Mouse (Mus musculus): ENCODE data around the gene Ogg1. TPM values are rescaled to one million over a fixed set of nuclear protein-coding genes. Genes with fewer than 3 reads are reported as not detected.

Gene Ogg1
- polyA plus RNA-seq, 1 experiment from 2014 or later: 5.4 TPM

DNA sequence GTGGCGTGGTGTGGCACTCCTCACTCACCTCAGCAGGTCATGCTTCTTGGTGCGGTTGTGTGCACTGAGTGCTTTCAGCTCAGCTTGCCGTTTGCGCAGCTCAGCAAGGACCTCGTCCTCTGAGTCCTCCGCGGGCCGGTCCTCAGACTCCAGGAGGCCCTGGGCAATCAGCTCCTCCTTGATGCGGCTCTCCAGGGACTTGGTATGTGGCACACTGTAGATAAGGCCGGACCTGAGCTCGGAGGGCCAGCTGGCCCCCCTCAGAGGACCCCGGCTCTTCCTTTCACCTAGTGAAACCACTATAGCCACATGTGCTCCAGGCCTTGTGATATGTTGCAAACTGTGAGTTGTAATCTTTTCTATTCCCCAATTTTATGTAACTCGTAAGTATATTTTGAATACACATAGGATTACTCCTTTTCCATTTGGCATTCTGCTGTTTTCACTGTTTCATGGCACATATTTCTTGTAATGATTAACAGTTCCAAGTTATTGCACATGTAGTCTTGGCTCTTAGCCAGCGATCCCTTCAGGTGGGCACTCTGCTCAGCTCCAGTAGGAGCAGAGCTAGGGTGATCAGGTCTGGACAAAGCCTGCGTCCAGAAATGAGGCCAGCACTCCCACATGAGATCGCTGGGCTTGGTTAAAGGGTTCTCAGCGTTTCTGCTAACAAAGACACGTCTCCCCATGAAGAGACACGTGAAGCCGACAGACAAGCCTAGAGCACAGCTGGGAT is 43.6 kb downstream of the Ogg1 start:
- Histone ChIP-seq H3K9ac (no peak overlapping the region), H3K27ac (replicated peaks) (no peak overlapping the region), H3K4me1 (replicated peaks) (peaks cover 27% of the 10 kb centered on the region), H3K4me2 (no peak overlapping the region), H3K36me3 (replicated peaks) (peaks cover 80% of the 10 kb centered on the region), H3K9me3 (replicated peaks) (no peaks in the 10 kb centered on the region), H3K27me3 (no peaks in the 10 kb centered on the region), H3K4me3 (replicated peaks) (no peak overlapping the region)
- 82% methylated on average over 20 of the region's 20 CpGs for WGBS (ENCODE audit: insufficient replicate concordance)
- ATAC-seq (ENCODE audit: insufficient read depth): no peak

GRCm38 (mm10) chr6:113373491-113373890 is 46.7 kb downstream of the Ogg1 start:
- no peaks in the 10 kb centered on the region for H3K9me3 ChIP-seq (replicated peaks)
- 35% methylated on average over 4 of the region's 4 CpGs for WGBS (ENCODE audit: insufficient replicate concordance)
- H3K4me1 ChIP-seq (replicated peaks): peaks cover 41% of the 10 kb centered on the region
- H3K9ac ChIP-seq: 0 out of 2 replicates have a peak overlapping the region, but pooled peaks have one; percentile 10
- peak overlapping the region; percentile 73 for H3K27ac ChIP-seq (replicated peaks)
- no peak overlapping the region; the same call in 1 of the 2 replicates for H3K4me3 ChIP-seq (replicated peaks)
- peaks cover 69% of the 10 kb centered on the region for H3K36me3 ChIP-seq (replicated peaks)
- no peaks in the 10 kb centered on the region for H3K27me3 ChIP-seq
- H3K4me2 ChIP-seq: peak overlapping the region; percentile 35
- ATAC-seq (ENCODE audit: insufficient read depth): no peak

GRCm38 (mm10) chr6:113377172-113377495 is 50.4 kb downstream of the Ogg1 start:
- Histone ChIP-seq H3K27me3 (no peaks in the 10 kb centered on the region), H3K9ac (peak overlapping the region; percentile 85), H3K4me3 (replicated peaks) (peak overlapping the region; percentile 89), H3K4me2 (peak overlapping the region; percentile 82), H3K9me3 (replicated peaks) (no peaks in the 10 kb centered on the region), H3K27ac (replicated peaks) (peak overlapping the region; percentile 97), H3K36me3 (replicated peaks) (peaks cover 53% of the 10 kb centered on the region), H3K4me1 (replicated peaks) (peaks cover 69% of the 10 kb centered on the region)
- ATAC-seq (ENCODE audit: insufficient read depth): no peak
- 3% methylated on average over 7 of the region's 7 CpGs for WGBS (ENCODE audit: insufficient replicate concordance)

GRCm38 (mm10) chr6:113377496-113378385 is 51.0 kb downstream of the Ogg1 start, which contains the start of the genes Tada3 and Arpc4:
Gene Tada3 (minus strand): TSS chr6:113377883.
Gene Arpc4 (plus strand): TSS chr6:113378115.
- Histone ChIP-seq H3K27me3 (no peaks in the 10 kb centered on the region), H3K27ac (replicated peaks) (peak within 1 kb of the TSS; percentile 97), H3K9ac (peak within 1 kb of the TSS; percentile 85), H3K4me1 (replicated peaks) (peaks cover 64% of the 10 kb centered on the region), H3K36me3 (replicated peaks) (peaks cover 53% of the 10 kb centered on the region), H3K4me3 (replicated peaks) (peak within 1 kb of the TSS; percentile 89), H3K9me3 (replicated peaks) (no peaks in the 10 kb centered on the region), H3K4me2 (peak within 1 kb of the TSS; percentile 82)
- WGBS (ENCODE audit: insufficient replicate concordance): 1% methylated on average over 61 of the region's 61 CpGs
- ATAC-seq (ENCODE audit: insufficient read depth): peak; percentile 93

- 13% methylated on average over 6 of the region's 6 CpGs for WGBS (ENCODE audit: insufficient replicate concordance)
- Histone ChIP-seq H3K4me3 (replicated peaks) (peak overlapping the region; percentile 89), H3K4me2 (peak overlapping the region; percentile 82), H3K9ac (peak overlapping the region; percentile 85), H3K27ac (replicated peaks) (peak overlapping the region; percentile 7), H3K4me1 (replicated peaks) (peaks cover 50% of the 10 kb centered on the region), H3K36me3 (replicated peaks) (peaks cover 57% of the 10 kb centered on the region), H3K9me3 (replicated peaks) (no peaks in the 10 kb centered on the region), H3K27me3 (no peaks in the 10 kb centered on the region)
- ATAC-seq (ENCODE audit: insufficient read depth): no peak
These were observed 52.5 kb downstream of the Ogg1 start for GRCm38 (mm10) chr6:113379246-113379645.

- WGBS (ENCODE audit: insufficient replicate concordance): 87% methylated on average over 11 of the region's 11 CpGs
- no peaks in the 10 kb centered on the region for H3K9me3 ChIP-seq (replicated peaks)
- H3K4me3 ChIP-seq (replicated peaks): peak overlapping the region; percentile 11; the same call in 1 of the 2 replicates
- H3K9ac ChIP-seq: no peak overlapping the region
- peaks cover 57% of the 10 kb centered on the region for H3K36me3 ChIP-seq (replicated peaks)
- H3K4me1 ChIP-seq (replicated peaks): peaks cover 41% of the 10 kb centered on the region
- no peak for ATAC-seq (ENCODE audit: insufficient read depth)
- H3K4me2 ChIP-seq: peak overlapping the region; percentile 82
- no peaks in the 10 kb centered on the region for H3K27me3 ChIP-seq
- H3K27ac ChIP-seq (replicated peaks): no peak overlapping the region
These were observed 53.7 kb downstream of the Ogg1 start for GRCm38 (mm10) chr6:113380480-113380879.

- Histone ChIP-seq H3K27ac (replicated peaks) (no peak overlapping the region), H3K36me3 (replicated peaks) (peaks cover 91% of the 10 kb centered on the region), H3K4me2 (no peak overlapping the region), H3K27me3 (no peaks in the 10 kb centered on the region), H3K9ac (no peak overlapping the region), H3K4me1 (replicated peaks) (peaks cover 19% of the 10 kb centered on the region), H3K4me3 (replicated peaks) (no peak overlapping the region), H3K9me3 (replicated peaks) (no peaks in the 10 kb centered on the region)
- ATAC-seq (ENCODE audit: insufficient read depth): no peak
- 83% methylated on average over 8 of the region's 8 CpGs for WGBS (ENCODE audit: insufficient replicate concordance)
These were observed 57.7 kb downstream of the Ogg1 start for GRCm38 (mm10) chr6:113384351-113384927.

Other genes starting within 250 kb of the Ogg1 start
- gene Setd5, start 249.6 kb upstream of the Ogg1 start, polyA plus RNA-seq (2015; fragmentation: Nextera tagmentation; extraction: Ambion mirVana): 17.1 and 18.1 TPM in 2 replicates
- gene Lhfpl4, start 131.6 kb upstream of the Ogg1 start, polyA plus RNA-seq (2015; fragmentation: Nextera tagmentation; extraction: Ambion mirVana): 0.22 and 0.23 TPM in 2 replicates
- 19.3 and 21.7 TPM in 2 replicates for gene Mtmr14, start 89.1 kb upstream of the Ogg1 start, polyA plus RNA-seq (2015; fragmentation: Nextera tagmentation; extraction: Ambion mirVana)
- gene Cpne9, start 44.7 kb upstream of the Ogg1 start, polyA plus RNA-seq (2015; fragmentation: Nextera tagmentation; extraction: Ambion mirVana): not detected in 2 replicates
- 7.8 and 10.3 TPM in 2 replicates for gene Brpf1, start 19.8 kb upstream of the Ogg1 start, polyA plus RNA-seq (2015; fragmentation: Nextera tagmentation; extraction: Ambion mirVana)
- gene Camk1, start 17.0 kb downstream of the Ogg1 start, polyA plus RNA-seq (2015; fragmentation: Nextera tagmentation; extraction: Ambion mirVana): 18.2 and 21.1 TPM in 2 replicates
- gene Tada3, start 50.9 kb downstream of the Ogg1 start, polyA plus RNA-seq (2015; fragmentation: Nextera tagmentation; extraction: Ambion mirVana): 17.8 and 18.7 TPM in 2 replicates
- gene Arpc4, start 51.1 kb downstream of the Ogg1 start, polyA plus RNA-seq (2015; fragmentation: Nextera tagmentation; extraction: Ambion mirVana): 188 and 202 TPM in 2 replicates
- 0.98 and 1.3 TPM in 2 replicates for gene Ttll3, start 62.3 kb downstream of the Ogg1 start, polyA plus RNA-seq (2015; fragmentation: Nextera tagmentation; extraction: Ambion mirVana)
- 11.8 and 16.5 TPM in 2 replicates for gene Rpusd3, start 92.4 kb downstream of the Ogg1 start, polyA plus RNA-seq (2015; fragmentation: Nextera tagmentation; extraction: Ambion mirVana)
- gene Cidec, start 108.8 kb downstream of the Ogg1 start, polyA plus RNA-seq (2015; fragmentation: Nextera tagmentation; extraction: Ambion mirVana): not detected in 2 replicates
- gene Jagn1, start 115.6 kb downstream of the Ogg1 start, polyA plus RNA-seq (2015; fragmentation: Nextera tagmentation; extraction: Ambion mirVana): 31.7 and 33.1 TPM in 2 replicates
- 0.09 and 0.33 TPM in 2 replicates for gene Il17re, start 131.5 kb downstream of the Ogg1 start, polyA plus RNA-seq (2015; fragmentation: Nextera tagmentation; extraction: Ambion mirVana)
- gene Il17rc, start 144.5 kb downstream of the Ogg1 start, polyA plus RNA-seq (2015; fragmentation: Nextera tagmentation; extraction: Ambion mirVana): 9.1 and 12.0 TPM in 2 replicates
- 7.1 and 7.6 TPM in 2 replicates for gene Creld1, start 156.3 kb downstream of the Ogg1 start, polyA plus RNA-seq (2015; fragmentation: Nextera tagmentation; extraction: Ambion mirVana)
- gene Prrt3, start 175.0 kb downstream of the Ogg1 start, polyA plus RNA-seq (2015; fragmentation: Nextera tagmentation; extraction: Ambion mirVana): 0.03 and 0.07 TPM in 2 replicates
- 40.9 and 41.2 TPM in 2 replicates for gene Emc3, start 204.7 kb downstream of the Ogg1 start, polyA plus RNA-seq (2015; fragmentation: Nextera tagmentation; extraction: Ambion mirVana)
- gene Fancd2, start 204.7 kb downstream of the Ogg1 start, polyA plus RNA-seq (2015; fragmentation: Nextera tagmentation; extraction: Ambion mirVana): 7.5 and 8.4 TPM in 2 replicates